Mouse (Mus musculus): ENCODE data around the gene Hist1h2af. TPM values are rescaled to one million over a fixed set of nuclear protein-coding genes. Genes with fewer than 3 reads are reported as not detected.
"Not testable (repeated sequence)": the region's sequence is repeated elsewhere in the genome, so short reads cannot be mapped to it uniquely, and the experiment has no call there.

The Hist1h2af gene
- polyA plus RNA-seq, 1 experiment, result 1,420 TPM

DNA sequence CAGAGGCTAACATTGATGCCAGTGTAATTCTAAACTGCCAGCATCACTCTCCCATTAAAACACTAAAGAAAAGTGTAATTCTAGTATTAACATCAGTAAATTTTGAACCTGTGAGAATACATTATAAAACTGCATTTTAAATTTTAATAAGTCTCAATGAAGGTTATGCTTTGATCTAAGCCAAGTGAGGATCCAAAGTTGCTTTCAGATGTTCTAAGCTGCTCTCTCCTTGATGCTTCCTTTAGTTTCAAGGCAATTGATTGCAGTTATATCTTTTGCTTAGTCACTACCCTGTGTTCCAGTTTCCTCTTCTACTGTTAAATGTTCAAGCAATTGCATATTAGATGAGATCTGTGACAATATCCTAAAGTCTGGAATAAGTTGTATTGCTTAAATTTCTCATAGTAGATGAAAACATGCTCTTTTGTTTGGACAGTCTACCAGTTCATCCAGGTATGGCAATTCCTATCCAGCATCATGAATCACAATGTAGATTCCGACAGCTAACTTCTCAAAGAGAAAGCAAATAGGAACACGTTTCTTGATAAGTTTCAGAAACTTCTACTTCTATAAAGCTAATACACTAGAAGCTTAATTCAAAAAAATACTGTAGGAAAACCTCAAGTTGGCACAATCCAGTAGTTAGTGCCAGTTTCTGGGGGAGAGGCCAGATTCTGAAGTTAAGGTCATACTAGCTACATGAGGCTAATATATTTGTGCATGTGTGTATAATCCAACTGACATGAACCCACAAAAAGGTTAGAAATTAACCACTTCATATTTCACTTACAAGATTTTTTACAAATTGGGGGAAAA is 38.7 kb downstream of the Hist1h2af start:
- no peaks in the 10 kb centered on the region for H3K27me3 ChIP-seq (ENCODE audit: control insufficient read depth, insufficient read depth, low read length)
- H3K27ac ChIP-seq (ENCODE audit: insufficient read depth, low read depth, low read length), result no peak overlapping the region; the same call in 1 of the 2 replicates
- H3K4me1 ChIP-seq (ENCODE audit: control insufficient read depth, insufficient read depth, insufficient read length, low read length), result no peaks in the 10 kb centered on the region
- H3K4me3 ChIP-seq (ENCODE audit: low read depth, low read length), result no peak overlapping the region
- WGBS, result 20% methylated on average over 2 of the region's 2 CpGs
- H3K36me3 ChIP-seq (ENCODE audit: control insufficient read depth, insufficient read depth, low read length), result no peaks in the 10 kb centered on the region
- TF ChIP-seq CTCF (IDR thresholded peaks at IDR 0.05; ENCODE audit: extremely low read depth, insufficient read length, insufficient replicate concordance, low read depth, low read length) (no peak), POLR2A (IDR thresholded peaks at IDR 0.05; ENCODE audit: low read depth, low read length) (no peak)

DNA sequence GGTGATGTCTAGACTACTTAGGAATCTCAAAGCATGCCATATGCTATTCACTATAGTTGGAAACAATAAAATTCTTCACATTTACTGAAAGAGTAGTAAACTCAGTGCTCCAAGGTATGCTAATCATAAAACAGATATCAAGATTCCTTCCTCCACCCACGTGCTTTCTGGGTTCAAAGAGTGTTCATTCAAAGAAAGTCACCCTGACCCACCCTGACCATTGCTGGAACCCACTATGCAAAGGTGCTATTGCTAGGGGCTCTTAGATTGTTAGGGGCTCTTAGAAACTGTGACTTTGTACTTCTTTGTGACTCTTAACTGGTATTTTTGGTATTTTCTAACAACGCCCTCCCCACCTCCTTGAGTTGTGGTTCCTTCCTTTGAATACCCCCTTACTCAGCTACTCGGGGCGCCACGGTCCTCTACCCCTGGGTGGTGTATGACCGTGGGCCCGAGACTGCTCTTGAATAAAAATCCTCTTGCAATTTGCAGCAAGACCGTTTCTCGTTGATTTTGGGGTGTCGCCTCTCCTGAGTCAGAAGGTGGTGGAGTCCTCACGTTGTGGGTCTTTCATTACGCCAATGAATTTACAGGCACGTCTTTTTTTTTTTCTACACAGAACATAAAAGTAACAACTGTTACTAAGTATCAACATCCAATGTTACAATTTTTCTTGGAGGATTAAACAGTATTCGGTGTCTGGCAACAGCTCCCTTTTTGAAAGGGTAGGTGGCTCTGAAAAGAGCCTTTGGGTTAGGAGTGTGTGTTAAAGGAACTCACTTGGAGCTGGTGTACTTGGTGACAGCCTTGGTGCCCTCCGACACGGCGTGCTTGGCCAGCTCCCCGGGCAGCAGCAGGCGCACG is 39.6 kb downstream of the Hist1h2af start:
- not testable (repeated sequence) for H3K4me1 ChIP-seq (ENCODE audit: control insufficient read depth, insufficient read depth, insufficient read length, low read length); H3K27me3 ChIP-seq (ENCODE audit: control insufficient read depth, insufficient read depth, low read length); H3K36me3 ChIP-seq (ENCODE audit: control insufficient read depth, insufficient read depth, low read length)
- 5% methylated on average over 20 of the region's 20 CpGs for WGBS
- Histone ChIP-seq H3K27ac (ENCODE audit: insufficient read depth, low read depth, low read length) (peak overlapping the region; percentile 89), H3K4me3 (ENCODE audit: low read depth, low read length) (peak overlapping the region; percentile 65)

DNA sequence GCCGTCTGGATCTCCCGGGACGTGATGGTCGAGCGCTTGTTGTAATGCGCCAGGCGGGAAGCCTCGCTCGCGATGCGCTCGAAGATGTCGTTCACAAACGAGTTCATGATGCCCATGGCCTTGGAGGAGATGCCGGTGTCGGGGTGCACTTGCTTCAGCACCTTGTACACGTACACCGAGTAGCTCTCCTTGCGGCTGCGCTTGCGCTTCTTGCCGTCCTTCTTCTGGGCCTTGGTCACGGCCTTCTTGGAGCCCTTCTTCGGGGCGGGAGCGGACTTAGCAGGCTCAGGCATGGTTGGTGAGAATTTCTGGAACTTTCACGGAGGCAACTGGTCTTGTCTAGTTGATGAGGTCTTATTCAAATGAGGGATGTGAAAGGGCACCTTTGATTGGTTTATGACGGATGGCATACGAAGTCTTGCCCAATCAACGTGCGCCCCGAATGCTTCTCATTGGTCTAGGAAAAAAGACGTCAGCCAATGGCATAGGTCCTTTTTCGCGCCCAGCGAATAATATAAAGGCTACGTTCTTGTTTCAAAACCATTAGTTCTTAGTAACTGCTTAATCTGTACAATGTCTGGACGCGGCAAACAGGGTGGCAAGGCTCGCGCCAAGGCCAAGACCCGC is 40.3 kb downstream of the Hist1h2af start, which contains the start of the genes Hist1h2bf and Hist1h2ad:
Gene Hist1h2bf (minus strand): TSS at position 299 of the 627 bp plus-strand sequence.
Gene Hist1h2ad (plus strand): TSS at position 484 of the 627 bp plus-strand sequence.
- peak within 1 kb of the TSS; percentile 65 for H3K4me3 ChIP-seq (ENCODE audit: low read depth, low read length)
- WGBS, result under 1% methylated on average over 42 of the region's 42 CpGs
- not testable (repeated sequence) for H3K27me3 ChIP-seq (ENCODE audit: control insufficient read depth, insufficient read depth, low read length); H3K36me3 ChIP-seq (ENCODE audit: control insufficient read depth, insufficient read depth, low read length); H3K4me1 ChIP-seq (ENCODE audit: control insufficient read depth, insufficient read depth, insufficient read length, low read length)
- peak within 1 kb of the TSS; percentile 89 for H3K27ac ChIP-seq (ENCODE audit: insufficient read depth, low read depth, low read length)

DNA sequence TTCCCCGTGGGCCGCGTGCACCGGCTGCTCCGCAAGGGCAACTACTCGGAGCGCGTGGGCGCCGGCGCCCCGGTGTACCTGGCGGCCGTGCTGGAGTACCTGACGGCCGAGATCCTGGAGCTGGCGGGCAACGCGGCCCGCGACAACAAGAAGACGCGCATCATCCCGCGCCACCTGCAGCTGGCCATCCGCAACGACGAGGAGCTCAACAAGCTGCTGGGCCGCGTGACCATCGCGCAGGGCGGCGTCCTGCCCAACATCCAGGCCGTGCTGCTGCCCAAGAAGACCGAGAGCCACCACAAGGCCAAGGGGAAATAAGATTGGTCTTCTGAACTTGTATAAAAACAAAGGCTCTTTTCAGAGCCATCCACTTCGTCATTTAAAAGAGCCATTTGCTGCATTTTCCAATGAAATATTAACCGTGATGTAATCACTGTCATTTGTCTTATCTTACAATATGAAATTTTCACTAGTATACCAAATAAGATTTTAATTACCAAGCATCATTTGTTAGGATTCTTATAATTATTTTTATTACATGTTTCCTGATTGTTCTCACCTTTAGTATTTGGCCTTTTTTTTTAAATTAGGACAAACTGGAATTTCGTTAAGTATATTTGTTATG is 41.0 kb downstream of the Hist1h2af start:
- Histone ChIP-seq H3K27ac (ENCODE audit: insufficient read depth, low read depth, low read length) (peak overlapping the region; percentile 79), H3K4me3 (ENCODE audit: low read depth, low read length) (peak overlapping the region; percentile 52)
- WGBS, result 3% methylated on average over 15 of the region's 39 CpGs
- not testable (repeated sequence) for H3K36me3 ChIP-seq (ENCODE audit: control insufficient read depth, insufficient read depth, low read length); H3K27me3 ChIP-seq (ENCODE audit: control insufficient read depth, insufficient read depth, low read length); H3K4me1 ChIP-seq (ENCODE audit: control insufficient read depth, insufficient read depth, insufficient read length, low read length)

DNA sequence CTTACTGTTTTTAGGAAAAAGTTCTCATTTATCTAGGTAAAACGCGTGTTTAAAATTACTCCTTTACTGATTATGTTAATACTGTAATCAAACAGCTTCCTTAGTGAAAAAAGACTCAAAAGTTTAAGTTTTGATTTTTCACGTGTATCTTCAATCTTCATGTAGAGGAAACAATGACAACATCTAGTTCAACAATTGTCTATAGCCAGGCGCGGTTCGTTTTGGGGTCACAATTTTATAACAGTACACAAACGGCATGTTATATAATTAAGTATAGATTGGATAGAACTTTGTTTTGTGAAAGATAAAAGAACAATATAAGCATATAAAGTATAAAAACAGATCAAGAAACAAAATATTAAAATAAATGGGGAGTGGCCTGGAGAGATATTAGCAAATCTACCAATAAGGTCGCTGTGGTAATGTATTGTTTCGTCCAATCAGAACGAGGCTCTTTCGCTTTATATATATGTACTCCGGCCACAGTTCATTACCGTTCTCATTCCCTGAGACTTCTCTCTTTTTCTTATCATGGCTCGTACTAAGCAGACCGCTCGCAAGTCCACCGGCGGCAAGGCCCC is 41.7 kb downstream of the Hist1h2af start, which contains the start of gene Hist1h3d:
Gene Hist1h3d (plus strand): TSS at position 493 of the 581 bp plus-strand sequence.
- Histone ChIP-seq H3K27me3 (ENCODE audit: control insufficient read depth, insufficient read depth, low read length) (no peaks in the 10 kb centered on the region), H3K4me1 (ENCODE audit: control insufficient read depth, insufficient read depth, insufficient read length, low read length) (no peaks in the 10 kb centered on the region), H3K4me3 (ENCODE audit: low read depth, low read length) (peak within 1 kb of the TSS; percentile 73), H3K27ac (ENCODE audit: insufficient read depth, low read depth, low read length) (peak within 1 kb of the TSS; percentile 79), H3K36me3 (ENCODE audit: control insufficient read depth, insufficient read depth, low read length) (no peaks in the 10 kb centered on the region)
- no peak for TF ChIP-seq POLR2A (IDR thresholded peaks at IDR 0.05; ENCODE audit: low read depth, low read length)
- 1% methylated on average over 18 of the region's 18 CpGs for WGBS

DNA sequence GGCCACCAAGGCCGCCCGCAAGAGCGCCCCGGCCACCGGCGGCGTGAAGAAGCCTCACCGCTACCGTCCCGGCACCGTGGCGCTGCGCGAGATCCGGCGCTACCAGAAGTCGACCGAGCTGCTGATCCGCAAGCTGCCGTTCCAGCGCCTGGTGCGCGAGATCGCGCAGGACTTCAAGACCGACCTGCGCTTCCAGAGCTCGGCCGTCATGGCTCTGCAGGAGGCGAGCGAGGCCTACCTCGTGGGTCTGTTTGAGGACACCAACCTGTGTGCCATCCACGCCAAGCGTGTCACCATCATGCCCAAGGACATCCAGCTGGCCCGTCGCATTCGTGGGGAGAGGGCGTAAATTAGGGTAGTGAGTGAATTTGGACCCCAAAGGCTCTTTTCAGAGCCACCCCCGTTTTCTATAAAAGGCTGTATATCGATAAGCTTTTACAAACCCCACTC is 42.2 kb downstream of the Hist1h2af start:
- H3K27me3 ChIP-seq (ENCODE audit: control insufficient read depth, insufficient read depth, low read length); H3K4me1 ChIP-seq (ENCODE audit: control insufficient read depth, insufficient read depth, insufficient read length, low read length); H3K36me3 ChIP-seq (ENCODE audit: control insufficient read depth, insufficient read depth, low read length): not testable (repeated sequence)
- TF ChIP-seq POLR2A (IDR thresholded peaks at IDR 0.05; ENCODE audit: low read depth, low read length), result 0 out of 2 replicates have a peak, but pooled peaks have one; percentile 14
- WGBS, result 1% methylated on average over 19 of the region's 40 CpGs
- Histone ChIP-seq H3K4me3 (ENCODE audit: low read depth, low read length) (peak overlapping the region; percentile 73), H3K27ac (ENCODE audit: insufficient read depth, low read depth, low read length) (peak overlapping the region; percentile 52)
